Mouse (Mus musculus): Measurements from ENCODE around the gene Ermard.

The Ermard gene

DNA sequence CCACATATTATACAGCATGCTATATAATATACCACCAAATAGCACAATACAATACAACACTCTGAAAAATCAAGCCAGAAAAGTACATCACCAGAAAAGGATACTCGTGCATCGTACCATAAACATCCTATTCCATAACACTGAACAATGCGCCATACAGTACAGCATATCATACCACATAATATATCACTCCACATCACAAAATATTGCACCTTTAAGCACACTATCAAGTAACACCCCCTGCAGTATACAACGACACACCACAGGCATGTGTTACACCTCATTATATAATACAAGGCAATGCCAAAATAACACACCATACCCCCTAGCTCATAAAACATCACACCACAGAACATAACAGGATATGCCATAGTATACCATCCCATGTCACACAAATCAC lies 79.1 kb downstream of the Ermard start:
- no peak for DNase-seq (ENCODE audit: low read depth, low spot score)

DNA sequence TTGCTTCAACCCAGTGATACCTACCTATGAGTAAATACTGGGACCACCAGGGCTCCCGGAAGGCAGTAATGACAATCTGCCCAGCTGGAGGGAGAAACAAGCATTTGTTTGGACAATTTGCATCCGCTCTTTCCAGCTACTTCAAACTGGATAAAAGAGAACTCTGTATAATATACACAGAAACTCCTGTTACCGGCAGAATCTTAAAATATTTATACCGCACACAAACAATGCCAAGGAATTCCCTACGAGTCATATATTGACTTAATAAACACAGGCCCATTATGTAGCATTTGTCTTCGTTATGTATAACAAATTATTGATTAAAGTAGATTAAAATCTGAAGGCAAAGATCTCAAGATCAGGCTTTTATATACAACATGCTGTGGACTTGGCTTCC lies 79.6 kb downstream of the Ermard start:
- DNase-seq (ENCODE audit: low read depth, low spot score): no peak

DNA sequence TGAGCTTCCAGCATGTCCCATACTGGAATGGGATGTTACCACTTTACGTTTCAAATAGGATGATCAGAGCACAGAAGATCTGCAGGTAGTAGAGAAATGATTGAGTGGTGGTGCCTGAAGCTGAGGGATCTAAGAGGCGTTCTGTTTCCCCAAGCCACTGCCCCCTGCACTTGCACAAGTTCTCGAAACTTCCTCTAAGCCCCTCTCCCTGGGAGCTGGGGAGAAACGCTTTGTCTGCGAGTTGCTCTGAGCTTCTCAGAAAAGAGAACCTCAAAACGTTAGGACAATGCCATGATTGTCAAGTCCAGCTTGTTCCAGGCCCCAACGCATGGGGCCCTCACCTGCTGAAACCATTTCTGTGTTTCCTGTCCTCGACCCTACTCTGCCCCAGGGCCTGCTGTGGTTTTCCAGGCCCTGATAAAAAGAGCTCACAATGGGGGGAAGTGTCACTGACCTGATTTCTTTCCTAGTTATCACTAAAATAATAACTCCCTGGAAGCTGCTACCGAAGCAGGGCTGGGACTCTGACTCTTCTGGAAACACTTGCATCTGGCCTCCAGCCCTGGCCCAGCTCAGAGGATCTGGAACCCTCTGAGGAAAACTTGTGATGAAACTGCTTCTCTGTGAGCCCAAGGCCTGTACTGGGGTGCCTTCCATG lies 88.8 kb downstream of the Ermard start:
- no peak for DNase-seq (ENCODE audit: low read depth, low spot score)

DNA sequence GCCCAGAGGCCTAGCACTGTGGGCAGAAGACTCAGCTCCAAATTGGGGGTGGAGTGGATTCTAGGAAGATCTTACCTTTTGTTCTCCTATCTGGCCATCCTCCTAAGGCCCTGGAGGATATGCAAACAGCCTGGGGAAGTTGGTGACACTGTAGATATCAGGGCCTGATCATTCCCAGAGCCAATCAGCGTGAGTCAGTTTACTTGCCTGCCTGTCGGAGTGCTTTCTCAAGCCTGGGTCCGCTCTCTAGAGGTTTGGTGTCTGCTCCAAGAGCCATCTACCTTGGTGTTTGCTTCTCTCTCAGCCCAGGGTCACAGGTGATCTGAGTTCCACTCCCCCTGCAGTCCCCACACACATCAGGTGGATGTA lies 89.3 kb downstream of the Ermard start:
- DNase-seq (ENCODE audit: low read depth, low spot score): no peak

DNA sequence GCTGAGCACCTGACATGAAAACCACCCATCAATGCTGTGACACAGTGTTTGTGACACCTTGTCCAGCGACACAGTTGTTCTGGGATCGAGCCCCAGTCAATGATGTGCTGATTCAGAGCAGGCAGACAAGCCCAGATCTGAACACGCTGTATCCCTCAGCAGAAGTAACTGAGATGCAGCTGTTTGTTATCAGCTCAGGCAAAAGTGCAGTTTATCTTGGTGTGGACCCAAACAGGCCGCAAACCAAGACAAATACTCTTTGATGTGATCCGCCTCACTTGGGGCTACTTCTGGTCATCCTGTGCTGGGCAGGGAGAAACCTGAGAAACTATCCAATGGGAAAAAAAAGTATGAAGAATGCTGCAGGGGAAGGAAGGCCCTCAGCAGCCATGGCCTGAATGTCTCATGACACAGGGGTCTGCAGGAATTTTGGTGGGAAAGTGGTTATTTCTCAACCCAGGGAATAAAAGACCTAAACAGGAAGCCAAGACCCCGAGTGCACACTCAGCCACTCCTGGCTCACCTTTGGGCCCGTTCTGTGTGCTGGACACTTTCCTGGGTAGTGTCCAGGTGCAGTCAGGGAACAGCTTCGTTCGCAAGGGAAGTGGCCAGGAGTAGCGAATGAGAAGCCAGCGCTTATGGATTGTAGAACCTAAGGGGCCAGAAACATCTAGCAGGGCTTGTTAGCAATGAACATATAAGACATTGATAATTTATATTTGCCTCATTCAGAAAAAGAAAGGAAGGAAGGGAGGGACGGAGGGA lies 94.1 kb downstream of the Ermard start:
- no peak for DNase-seq (ENCODE audit: low read depth, low spot score)

DNA sequence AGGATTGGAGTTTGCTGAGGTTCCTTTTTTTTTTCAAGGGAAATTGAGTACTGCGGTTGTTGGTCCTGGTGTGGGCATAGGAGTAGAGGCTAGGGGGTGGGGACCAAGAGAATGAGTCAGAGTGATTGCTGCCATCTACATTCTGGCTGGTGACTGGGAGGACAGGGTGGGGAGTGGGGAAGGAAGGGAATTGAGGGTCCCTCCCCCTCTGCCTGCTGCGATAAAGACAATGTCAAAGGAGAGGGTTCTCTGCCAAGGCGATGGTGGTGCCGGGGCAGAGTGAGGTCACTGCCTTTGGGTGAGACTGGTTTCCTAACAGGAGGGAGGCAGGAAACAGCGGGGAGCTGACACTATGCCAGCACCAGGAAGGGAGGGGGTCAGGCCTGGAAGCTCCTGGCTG lies 96.4 kb downstream of the Ermard start:
- no peak for DNase-seq (ENCODE audit: low read depth, low spot score)
